Mouse (Mus musculus) ovary, adult 18-20 months (tissue): ENCODE results near the gene Avl9.

Source experiments
- DNase-seq: peaks from one replicate; pipeline ENCODE4 v3.0.0; 2022; ENCODE audit warnings: low spot score, mixed read lengths

Avl9 gene

DNA sequence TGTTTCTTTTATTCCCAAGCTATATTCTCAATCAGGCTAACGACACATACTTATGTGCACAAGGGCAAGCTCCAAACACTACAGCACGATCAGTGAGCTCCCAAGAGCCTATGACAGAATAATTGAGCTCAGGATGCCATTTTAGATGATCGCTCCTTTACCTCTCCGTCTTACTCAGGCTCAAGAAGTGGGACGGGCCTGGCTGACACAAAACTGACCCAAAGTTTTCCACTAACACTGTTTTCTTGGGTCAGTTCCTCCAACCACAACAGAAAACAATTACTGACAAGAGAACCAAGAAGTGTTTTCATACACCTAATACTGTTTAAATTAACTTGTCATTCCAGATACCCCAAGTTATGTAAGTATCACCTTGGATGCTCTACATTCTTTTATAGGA lies 80.1 kb downstream of the Avl9 start:
- DNase-seq: no peak

DNA sequence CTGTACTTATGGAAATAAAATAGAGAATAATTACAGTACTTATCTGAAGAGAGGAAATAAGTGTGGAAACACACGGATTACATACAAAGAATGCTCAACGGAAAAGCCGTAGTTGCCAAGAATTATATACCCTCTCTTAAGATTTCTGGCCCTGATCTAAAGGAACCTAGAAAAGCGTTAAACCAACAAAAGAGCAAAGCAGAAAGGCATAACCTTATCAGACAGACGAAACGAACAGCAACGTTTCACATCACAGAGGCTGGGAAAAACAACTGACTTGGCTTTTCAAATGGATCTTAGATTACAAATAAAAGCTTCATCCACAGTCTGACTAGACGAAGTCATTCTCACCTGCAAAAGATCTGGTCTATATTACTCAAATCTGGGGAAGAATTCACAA lies 81.5 kb downstream of the Avl9 start:
- no peak for DNase-seq

- DNase-seq: peak; percentile 6
Observed at GRCm38 (mm10) chr6:56796668-56797141, 82.0 kb downstream of the Avl9 start.

DNA sequence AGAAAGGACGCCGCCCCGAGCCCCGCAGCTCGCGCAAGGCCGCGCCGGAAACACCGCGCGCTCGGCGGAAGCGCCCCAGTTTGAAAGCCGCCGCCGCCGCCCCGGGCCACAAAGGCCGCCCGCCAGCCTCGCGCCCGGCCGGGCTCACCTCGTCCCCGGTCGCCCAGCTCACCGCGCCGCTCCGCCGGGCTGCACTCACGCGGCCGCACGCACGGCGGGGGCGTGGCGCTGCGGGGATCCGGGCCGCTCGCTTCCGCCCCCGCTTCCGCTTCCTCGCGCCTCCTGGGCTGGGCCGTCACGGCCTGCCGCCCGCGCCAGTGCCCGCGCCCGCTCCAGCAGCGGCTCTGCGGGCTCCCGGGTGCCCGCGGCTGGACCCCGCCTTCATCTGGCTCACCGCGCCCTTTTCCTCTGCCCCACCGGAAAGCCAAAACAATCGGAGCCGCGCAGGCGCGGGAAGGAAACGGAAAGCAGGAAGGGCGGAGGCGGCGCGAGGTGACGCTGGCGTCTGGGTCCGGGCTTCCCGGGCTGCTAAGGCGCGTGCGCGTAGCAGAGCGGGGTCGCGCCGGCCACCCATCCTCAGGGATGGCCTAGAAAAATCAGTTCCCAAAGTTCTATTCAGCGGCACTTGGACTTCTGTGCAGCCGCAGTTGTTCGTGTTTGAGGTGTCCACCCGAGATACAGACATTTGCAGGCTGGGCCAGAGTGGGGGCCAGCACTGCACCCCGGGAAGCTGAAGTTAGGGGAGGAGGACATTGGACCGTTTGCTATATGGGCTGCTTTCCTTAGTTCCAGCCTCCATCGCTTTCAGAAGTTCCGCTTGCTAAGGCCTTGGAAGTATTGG lies 82.8 kb downstream of the Avl9 start, which contains the start of gene Kbtbd2:
Kbtbd2 (minus strand) TSS at position 503 of the 841 bp plus-strand sequence.
- peak; percentile 92 for DNase-seq

- no peak for DNase-seq
Observed at GRCm38 (mm10) chr6:56798152-56798465, 83.4 kb downstream of the Avl9 start.

DNA sequence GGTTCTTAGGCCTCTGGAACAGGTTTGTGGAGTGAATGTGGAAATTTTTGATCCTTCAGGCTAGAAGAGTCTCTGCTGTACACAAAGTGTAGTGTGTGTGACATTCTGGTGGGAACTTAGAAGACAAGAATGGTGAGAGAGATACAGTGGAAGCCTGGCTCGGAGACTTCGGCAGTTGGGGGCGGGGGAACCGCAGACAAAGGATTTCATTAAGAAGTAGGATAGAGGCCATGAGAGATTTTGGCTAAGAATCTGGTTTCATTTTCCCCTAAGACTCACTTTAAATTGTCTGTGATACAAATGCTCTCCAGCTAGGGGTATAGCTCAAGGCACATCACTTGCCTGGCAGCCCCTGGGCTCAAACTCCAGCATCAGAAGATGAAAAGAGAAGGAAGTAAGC lies 90.3 kb downstream of the Avl9 start:
- no peak for DNase-seq

DNA sequence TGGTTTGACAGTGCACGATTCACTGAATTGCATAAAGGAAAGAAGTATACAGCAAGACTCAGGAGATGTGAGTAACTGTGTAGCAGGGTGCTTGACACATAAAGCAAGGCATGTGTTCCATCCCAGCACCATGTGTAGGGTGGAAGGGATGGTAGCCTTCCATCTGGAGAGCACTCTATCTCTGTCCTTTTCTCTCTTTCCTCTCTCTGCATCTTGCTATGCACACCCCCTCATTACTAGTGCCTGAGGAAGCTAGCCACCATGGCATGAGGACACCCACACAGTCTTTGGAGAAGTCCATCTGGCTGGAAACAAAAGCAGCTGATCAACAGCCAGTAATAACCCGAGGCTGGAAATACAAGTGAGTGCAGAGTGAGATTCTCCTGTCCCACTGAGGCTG lies 91.5 kb downstream of the Avl9 start:
- DNase-seq: no peak

DNA sequence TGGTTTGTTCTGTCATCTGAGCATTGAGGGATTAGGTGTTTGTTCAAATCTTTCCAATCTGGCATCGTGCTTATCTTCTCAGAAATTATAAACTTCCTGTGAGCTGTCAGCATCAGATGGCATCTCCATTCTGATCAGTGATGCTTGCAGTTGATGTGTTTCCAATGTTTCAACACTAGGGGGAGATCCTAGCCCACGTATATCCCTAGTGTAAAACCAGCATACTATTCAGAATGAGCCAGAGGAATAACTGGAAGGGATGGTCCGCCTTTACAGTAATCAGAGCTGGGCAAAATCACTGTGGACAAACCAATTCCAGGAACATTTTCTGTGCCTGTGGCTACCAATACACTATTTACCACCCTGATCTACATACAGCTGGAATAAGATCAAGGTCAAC lies 94.0 kb downstream of the Avl9 start:
- no peak for DNase-seq
